Mouse (Mus musculus): ENCODE measurements around the gene Trub1. TPM values are rescaled to one million over a fixed set of nuclear protein-coding genes. Genes with fewer than 3 reads are reported as not detected.

Trub1 gene
- polyA plus RNA-seq, 1 experiment = 8.1 TPM

GRCm38 (mm10) chr19:57413918-57414317 is 38.8 kb upstream of the Trub1 start:
- DNase-seq = peak; percentile 39
- no peaks in the 10 kb centered on the region for H3K27me3 ChIP-seq (ENCODE audit: control insufficient read depth, insufficient read depth, low read length)
- no peaks in the 10 kb centered on the region for H3K36me3 ChIP-seq (ENCODE audit: control insufficient read depth, insufficient read depth, low read length)
- TF ChIP-seq CTCF (IDR thresholded peaks at IDR 0.05; ENCODE audit: borderline replicate concordance, control insufficient read depth, extremely low read depth, insufficient read depth, low read length, poor library complexity) (no peak), POLR2A (IDR thresholded peaks at IDR 0.05; ENCODE audit: control insufficient read depth, extremely low read depth, insufficient read depth, low read length, poor library complexity) (no peak)
- peaks cover 23% of the 10 kb centered on the region for H3K4me1 ChIP-seq (replicated peaks; ENCODE audit: control insufficient read depth, insufficient read depth, low read length)
- H3K27ac ChIP-seq (ENCODE audit: control insufficient read depth, insufficient read depth, low read length) = no peak overlapping the region
- 91% methylated on average over 6 of the region's 6 CpGs for WGBS
- no peak overlapping the region for H3K4me3 ChIP-seq (ENCODE audit: control insufficient read depth, insufficient read depth, low read length)

GRCm38 (mm10) chr19:57415031-57415807 is 37.5 kb upstream of the Trub1 start:
- DNase-seq = no peak
- no peak overlapping the region for H3K27ac ChIP-seq (ENCODE audit: control insufficient read depth, insufficient read depth, low read length)
- no peaks in the 10 kb centered on the region for H3K36me3 ChIP-seq (ENCODE audit: control insufficient read depth, insufficient read depth, low read length)
- no peaks in the 10 kb centered on the region for H3K27me3 ChIP-seq (ENCODE audit: control insufficient read depth, insufficient read depth, low read length)
- TF ChIP-seq POLR2A (IDR thresholded peaks at IDR 0.05; ENCODE audit: control insufficient read depth, extremely low read depth, insufficient read depth, low read length, poor library complexity) = no peak
- no peak for TF ChIP-seq CTCF (IDR thresholded peaks at IDR 0.05; ENCODE audit: borderline replicate concordance, control insufficient read depth, extremely low read depth, insufficient read depth, low read length, poor library complexity)
- no peak overlapping the region for H3K4me3 ChIP-seq (ENCODE audit: control insufficient read depth, insufficient read depth, low read length)
- WGBS = 97% methylated on average over 8 of the region's 8 CpGs
- peaks cover 22% of the 10 kb centered on the region for H3K4me1 ChIP-seq (replicated peaks; ENCODE audit: control insufficient read depth, insufficient read depth, low read length)

- WGBS = 50% methylated on average over 17 of the region's 17 CpGs
- Histone ChIP-seq H3K36me3 (ENCODE audit: control insufficient read depth, insufficient read depth, low read length) (no peaks in the 10 kb centered on the region), H3K4me3 (ENCODE audit: control insufficient read depth, insufficient read depth, low read length) (no peak overlapping the region), H3K27me3 (ENCODE audit: control insufficient read depth, insufficient read depth, low read length) (no peaks in the 10 kb centered on the region), H3K27ac (ENCODE audit: control insufficient read depth, insufficient read depth, low read length) (no peak overlapping the region; the same call in 1 of the 2 replicates), H3K4me1 (replicated peaks; ENCODE audit: control insufficient read depth, insufficient read depth, low read length) (peaks cover 1% of the 10 kb centered on the region)
- TF ChIP-seq POLR2A (IDR thresholded peaks at IDR 0.05; ENCODE audit: control insufficient read depth, extremely low read depth, insufficient read depth, low read length, poor library complexity) (no peak), CTCF (IDR thresholded peaks at IDR 0.05; ENCODE audit: borderline replicate concordance, control insufficient read depth, extremely low read depth, insufficient read depth, low read length, poor library complexity) (no peak)
- DNase-seq = no peak
Observed at GRCm38 (mm10) chr19:57417800-57418580, 34.7 kb upstream of the Trub1 start.

- WGBS = 78% methylated on average over 3 of the region's 3 CpGs
- H3K36me3 ChIP-seq (ENCODE audit: control insufficient read depth, insufficient read depth, low read length) = no peaks in the 10 kb centered on the region
- no peak overlapping the region for H3K27ac ChIP-seq (ENCODE audit: control insufficient read depth, insufficient read depth, low read length)
- no peaks in the 10 kb centered on the region for H3K27me3 ChIP-seq (ENCODE audit: control insufficient read depth, insufficient read depth, low read length)
- H3K4me1 ChIP-seq (replicated peaks; ENCODE audit: control insufficient read depth, insufficient read depth, low read length) = no peaks in the 10 kb centered on the region; the same call in 1 of the 2 replicates
- H3K4me3 ChIP-seq (ENCODE audit: control insufficient read depth, insufficient read depth, low read length) = no peak overlapping the region
- TF ChIP-seq CTCF (IDR thresholded peaks at IDR 0.05; ENCODE audit: borderline replicate concordance, control insufficient read depth, extremely low read depth, insufficient read depth, low read length, poor library complexity) = no peak
- no peak for TF ChIP-seq POLR2A (IDR thresholded peaks at IDR 0.05; ENCODE audit: control insufficient read depth, extremely low read depth, insufficient read depth, low read length, poor library complexity)
- DNase-seq = no peak
Observed at GRCm38 (mm10) chr19:57423402-57423801, 29.3 kb upstream of the Trub1 start.

GRCm38 (mm10) chr19:57425296-57425695 is 27.4 kb upstream of the Trub1 start:
- TF ChIP-seq CTCF (IDR thresholded peaks at IDR 0.05; ENCODE audit: borderline replicate concordance, control insufficient read depth, extremely low read depth, insufficient read depth, low read length, poor library complexity) = no peak
- no peak for TF ChIP-seq POLR2A (IDR thresholded peaks at IDR 0.05; ENCODE audit: control insufficient read depth, extremely low read depth, insufficient read depth, low read length, poor library complexity)
- Histone ChIP-seq H3K27me3 (ENCODE audit: control insufficient read depth, insufficient read depth, low read length) (no peaks in the 10 kb centered on the region), H3K4me3 (ENCODE audit: control insufficient read depth, insufficient read depth, low read length) (no peak overlapping the region), H3K36me3 (ENCODE audit: control insufficient read depth, insufficient read depth, low read length) (no peaks in the 10 kb centered on the region), H3K4me1 (replicated peaks; ENCODE audit: control insufficient read depth, insufficient read depth, low read length) (peaks cover 14% of the 10 kb centered on the region), H3K27ac (ENCODE audit: control insufficient read depth, insufficient read depth, low read length) (no peak overlapping the region)
- WGBS = 97% methylated on average over 15 of the region's 15 CpGs
- no peak for DNase-seq

GRCm38 (mm10) chr19:57426841-57427240 is 25.9 kb upstream of the Trub1 start:
- WGBS = 98% methylated on average over 8 of the region's 8 CpGs
- Histone ChIP-seq H3K36me3 (ENCODE audit: control insufficient read depth, insufficient read depth, low read length) (no peaks in the 10 kb centered on the region), H3K27ac (ENCODE audit: control insufficient read depth, insufficient read depth, low read length) (no peak overlapping the region), H3K27me3 (ENCODE audit: control insufficient read depth, insufficient read depth, low read length) (no peaks in the 10 kb centered on the region), H3K4me3 (ENCODE audit: control insufficient read depth, insufficient read depth, low read length) (no peak overlapping the region), H3K4me1 (replicated peaks; ENCODE audit: control insufficient read depth, insufficient read depth, low read length) (peaks cover 25% of the 10 kb centered on the region)
- TF ChIP-seq POLR2A (IDR thresholded peaks at IDR 0.05; ENCODE audit: control insufficient read depth, extremely low read depth, insufficient read depth, low read length, poor library complexity) (no peak), CTCF (IDR thresholded peaks at IDR 0.05; ENCODE audit: borderline replicate concordance, control insufficient read depth, extremely low read depth, insufficient read depth, low read length, poor library complexity) (no peak)
- DNase-seq = no peak
